Mouse (Mus musculus) hindbrain, embryonic 15.5 days (tissue): ENCODE measurements around the gene Scimp. TPM values are rescaled to one million over a fixed set of nuclear protein-coding genes. Genes with fewer than 3 reads are reported as not detected.
"Not testable (repeated sequence)": the region's sequence is repeated elsewhere in the genome, so short reads cannot be mapped to it uniquely, and the experiment has no call there.

ENCODE experiments used
- ATAC-seq: fragments of 200-750 bp; cut with Nextera tagmentation; 2 replicates; pipeline ENCODE4 v1.8.0; 2017; ENCODE audit warnings: low read depth, moderate number of reproducible peaks, moderate TSS enrichment; ENCODE audit not compliant: low FRiP score
- H3K27ac ChIP-seq: fragments of 300-500 bp; sonication (generic); replicated peaks from 2 replicates; pipeline ENCODE4 v1.5.1; 2015; ENCODE audit warnings: mild to moderate bottlenecking, inconsistent platforms
- H3K27me3 ChIP-seq: fragments of 300-500 bp; sonication (generic); 2 replicates; pipeline ENCODE4 v1.6.1; 2015; ENCODE audit warnings: control low read depth, inconsistent platforms
- H3K36me3 ChIP-seq: fragments of 300-500 bp; sonication (generic); 2 replicates; pipeline ENCODE4 v1.6.1; 2015; ENCODE audit warnings: control low read depth, inconsistent platforms
- H3K4me1 ChIP-seq: fragments of 300-500 bp; sonication (generic); replicated peaks from 2 replicates; pipeline ENCODE4 v1.6.1; 2015; ENCODE audit warnings: control low read depth, inconsistent platforms
- H3K4me2 ChIP-seq: fragments of 300-500 bp; sonication (generic); 2 replicates; pipeline ENCODE4 v1.6.1; 2015; ENCODE audit warnings: moderate library complexity, mild to moderate bottlenecking, inconsistent platforms
- H3K4me3 ChIP-seq: fragments of 300-500 bp; sonication (generic); 2 replicates; pipeline ENCODE4 v1.5.1; 2015; ENCODE audit warnings: mild to moderate bottlenecking, inconsistent platforms
- H3K9ac ChIP-seq: fragments of 300-500 bp; sonication (generic); 2 replicates; pipeline ENCODE4 v1.6.1; 2015; ENCODE audit warnings: inconsistent platforms
- H3K9me3 ChIP-seq: fragments of 300-500 bp; sonication (generic); 2 replicates; pipeline ENCODE4 v1.6.1; 2016; ENCODE audit warnings: control low read depth, inconsistent platforms
- WGBS: fragments of 180-500 bp; shearing (Covaris S2); methylation state at CpG from one replicate; pipeline ENCODE4 v1.1.7; 2015; 5-methylcytosine and 5-hydroxymethylcytosine counted together
- polyA plus RNA-seq: library from polyadenylated mRNA; unstranded; fragments of >200 nt; fragmentation: Nextera tagmentation; extraction: Ambion mirVana; gene quantifications from 2 replicates; pipeline ENCODE4 v1.2.1, GENCODE M21; 2015

Scimp gene
- polyA plus RNA-seq, 1 experiment from 2014 or later: not detected

GRCm38 (mm10) chr11:70788972-70789655, 23.3 kb downstream of the Scimp start:
- WGBS: 85% methylated on average over 10 of the region's 10 CpGs
- Histone ChIP-seq H3K36me3 (no peaks in the 10 kb centered on the region), H3K9me3 (no peaks in the 10 kb centered on the region), H3K4me3 (no peak overlapping the region), H3K9ac (no peak overlapping the region), H3K4me2 (no peak overlapping the region), H3K27me3 (no peaks in the 10 kb centered on the region), H3K27ac (no peak overlapping the region), H3K4me1 (no peaks in the 10 kb centered on the region)
- no peak for ATAC-seq

DNA sequence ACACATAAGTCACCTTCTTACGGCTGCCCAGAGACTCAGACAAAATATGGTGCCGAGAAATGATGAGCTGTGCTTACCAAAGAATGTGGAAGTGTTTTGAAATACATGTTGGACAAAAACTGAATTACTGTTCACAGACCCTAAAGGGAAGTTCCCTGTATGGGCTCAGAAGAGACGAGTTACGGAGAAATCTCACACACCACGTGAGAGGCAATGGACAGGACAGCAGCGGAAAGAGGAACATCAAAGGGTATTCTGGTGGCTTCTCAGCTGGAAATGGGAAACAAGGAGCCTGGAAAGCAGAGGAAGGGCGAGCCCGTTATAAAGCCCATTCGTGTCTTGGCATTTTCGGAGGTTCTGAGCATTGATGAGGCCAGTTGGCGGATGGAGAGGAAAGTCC, 25.3 kb downstream of the Scimp start:
- Histone ChIP-seq H3K27ac (no peak overlapping the region), H3K4me2 (no peak overlapping the region), H3K9me3 (no peaks in the 10 kb centered on the region), H3K36me3 (no peaks in the 10 kb centered on the region), H3K27me3 (no peaks in the 10 kb centered on the region), H3K4me3 (no peak overlapping the region), H3K4me1 (no peaks in the 10 kb centered on the region), H3K9ac (no peak overlapping the region)
- ATAC-seq: no peak
- WGBS: 75% methylated on average over 11 of the region's 11 CpGs

- no peak overlapping the region for H3K9ac ChIP-seq
- no peaks in the 10 kb centered on the region for H3K36me3 ChIP-seq
- H3K4me3 ChIP-seq: no peak overlapping the region
- 64% methylated on average over 2 of the region's 2 CpGs for WGBS
- H3K9me3 ChIP-seq: no peaks in the 10 kb centered on the region
- no peak for ATAC-seq
- no peaks in the 10 kb centered on the region for H3K27me3 ChIP-seq
- H3K4me2 ChIP-seq: no peak overlapping the region
- no peaks in the 10 kb centered on the region for H3K4me1 ChIP-seq
- H3K27ac ChIP-seq: no peak overlapping the region
These were observed 26.5 kb downstream of the Scimp start for GRCm38 (mm10) chr11:70785908-70786307.

- H3K4me1 ChIP-seq, H3K9me3 ChIP-seq, ATAC-seq, H3K36me3 ChIP-seq, H3K9ac ChIP-seq, H3K27ac ChIP-seq, H3K4me3 ChIP-seq, H3K4me2 ChIP-seq, H3K27me3 ChIP-seq: not testable (repeated sequence)
- 32% methylated on average over 6 of the region's 6 CpGs for WGBS
These were observed 34.3 kb downstream of the Scimp start for GRCm38 (mm10) chr11:70778058-70778457.

DNA sequence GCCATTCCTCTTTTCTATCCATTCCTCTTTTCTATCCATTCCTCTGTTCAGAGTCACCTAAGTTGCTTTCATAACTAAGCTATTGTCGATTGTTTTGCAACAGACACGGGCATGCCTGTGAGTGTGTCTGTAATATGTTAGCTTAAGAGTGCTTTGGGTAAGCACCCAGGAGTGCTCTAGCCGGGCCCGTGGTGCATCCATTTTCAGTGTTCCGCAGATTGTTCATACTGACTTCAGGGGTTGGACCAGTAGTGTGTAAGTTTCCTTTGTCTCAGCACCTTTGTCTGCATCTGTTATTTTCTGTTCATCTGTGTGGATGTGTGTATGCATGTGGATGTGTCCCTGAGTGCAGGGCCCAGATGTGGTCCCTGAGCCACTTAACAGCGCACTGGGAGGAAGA, 34.8 kb downstream of the Scimp start:
- ATAC-seq: no peak
- WGBS: 74% methylated on average over 6 of the region's 6 CpGs
- no peak overlapping the region for H3K9ac ChIP-seq
- H3K9me3 ChIP-seq: no peaks in the 10 kb centered on the region
- no peak overlapping the region for H3K27ac ChIP-seq
- H3K36me3 ChIP-seq: 0 out of 2 replicates have a peak, but pooled peaks cover 5% of the 10 kb centered on the region
- H3K4me2 ChIP-seq: no peak overlapping the region
- no peak overlapping the region for H3K4me3 ChIP-seq
- peaks cover 3% of the 10 kb centered on the region; the same call in 1 of the 2 replicates for H3K4me1 ChIP-seq
- H3K27me3 ChIP-seq: no peaks in the 10 kb centered on the region

- Histone ChIP-seq H3K4me1 (peaks cover 3% of the 10 kb centered on the region; the same call in 1 of the 2 replicates), H3K36me3 (peaks cover 11% of the 10 kb centered on the region), H3K4me3 (no peak overlapping the region), H3K9me3 (no peaks in the 10 kb centered on the region), H3K27me3 (no peaks in the 10 kb centered on the region), H3K9ac (no peak overlapping the region), H3K27ac (no peak overlapping the region), H3K4me2 (no peak overlapping the region)
- WGBS: 27% methylated on average over 17 of the region's 17 CpGs
- peak; percentile 79 for ATAC-seq
These were observed 35.4 kb downstream of the Scimp start for GRCm38 (mm10) chr11:70776830-70777571.

DNA sequence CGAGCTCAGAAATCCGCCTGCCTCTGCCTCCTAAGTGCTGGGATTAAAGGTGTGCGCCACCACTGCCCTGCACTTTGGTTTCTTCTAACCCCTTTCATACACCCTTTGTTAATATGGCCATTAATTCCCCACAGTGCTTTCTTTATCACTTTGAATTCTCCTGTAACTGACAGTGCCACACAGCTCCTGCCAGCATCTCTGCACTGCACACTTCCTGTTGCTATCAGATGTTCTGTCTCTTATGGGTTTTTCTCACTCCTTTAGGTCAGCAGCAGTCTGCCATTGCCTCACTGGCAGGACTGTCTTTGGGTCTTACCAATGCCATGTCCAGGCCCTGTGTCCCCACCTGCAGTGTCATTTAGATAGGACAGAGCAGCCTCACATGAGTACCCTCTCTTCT, 41.6 kb downstream of the Scimp start:
- 96% methylated on average over 3 of the region's 3 CpGs for WGBS
- ATAC-seq: no peak

GRCm38 (mm10) chr11:70765776-70766445, 46.5 kb downstream of the Scimp start:
- Histone ChIP-seq H3K9ac (no peak overlapping the region), H3K27ac (no peak overlapping the region), H3K4me1 (peaks cover 23% of the 10 kb centered on the region), H3K36me3 (peaks cover 6% of the 10 kb centered on the region; the same call in 1 of the 2 replicates), H3K9me3 (no peaks in the 10 kb centered on the region), H3K4me2 (no peak overlapping the region), H3K27me3 (no peaks in the 10 kb centered on the region), H3K4me3 (no peak overlapping the region)
- ATAC-seq: no peak
- WGBS: 87% methylated on average over 16 of the region's 16 CpGs

More for the DNA sequence above, 41.6 kb downstream of the Scimp start:
- no peaks in the 10 kb centered on the region for H3K9me3 ChIP-seq
- no peak overlapping the region for H3K4me2 ChIP-seq
- peaks cover 28% of the 10 kb centered on the region for H3K36me3 ChIP-seq
- no peak overlapping the region for H3K4me3 ChIP-seq
- H3K4me1 ChIP-seq: peaks cover 4% of the 10 kb centered on the region
- no peaks in the 10 kb centered on the region for H3K27me3 ChIP-seq
- no peak overlapping the region for H3K27ac ChIP-seq
- H3K9ac ChIP-seq: no peak overlapping the region

DNA sequence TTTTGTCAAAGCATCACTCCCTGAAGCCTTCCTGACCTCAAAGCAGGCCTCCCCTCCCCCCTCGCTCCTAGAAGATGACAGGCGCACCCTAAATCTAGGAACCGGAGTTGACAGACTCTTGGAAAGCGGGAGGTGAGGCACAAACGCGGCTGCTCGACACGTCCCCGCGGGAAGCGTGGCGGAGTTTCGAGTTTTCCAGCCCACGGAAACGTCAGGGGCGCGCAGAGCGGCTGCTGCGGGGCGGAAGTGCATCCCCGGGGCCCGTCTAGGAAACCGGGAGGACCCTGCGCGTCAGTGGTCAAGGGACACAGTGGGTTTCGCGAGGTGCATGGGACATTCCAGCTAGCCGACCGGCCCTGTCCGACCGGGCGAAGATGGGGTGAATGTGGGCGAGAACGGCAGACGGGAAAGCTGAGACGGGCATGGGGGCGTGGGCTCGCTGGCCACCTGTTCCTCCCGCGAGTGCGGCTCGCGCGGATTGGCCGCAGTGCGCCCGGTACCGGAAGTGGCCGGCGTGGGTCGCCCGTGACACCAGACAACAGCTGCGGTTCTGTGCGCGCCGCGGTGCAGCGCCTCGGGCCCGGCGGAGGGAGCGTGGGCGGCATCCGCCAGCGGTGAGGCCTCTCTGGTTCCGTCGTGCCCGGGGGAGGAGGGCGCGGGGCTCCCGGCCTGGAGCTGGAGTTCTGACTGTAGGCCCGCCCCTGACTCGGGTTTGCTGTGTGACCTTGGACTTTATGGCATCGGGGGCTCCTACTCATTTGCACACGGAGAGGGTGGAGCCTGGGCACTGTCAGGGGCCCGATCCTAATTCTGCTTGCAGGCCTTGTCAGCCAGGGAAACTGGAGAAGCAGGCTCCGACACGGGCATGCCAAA, 48.2 kb downstream of the Scimp start, which contains the start of gene Zfp3:
Gene Zfp3, plus strand, starts transcription at position 274 of the 873 bp plus-strand sequence.
- Histone ChIP-seq H3K9ac (peak within 1 kb of the TSS; percentile 76), H3K9me3 (no peaks in the 10 kb centered on the region), H3K4me2 (peak within 1 kb of the TSS; percentile 74), H3K4me1 (peaks cover 23% of the 10 kb centered on the region), H3K27me3 (no peaks in the 10 kb centered on the region), H3K4me3 (peak within 1 kb of the TSS; percentile 80), H3K36me3 (peaks cover 5% of the 10 kb centered on the region; the same call in 1 of the 2 replicates), H3K27ac (peak within 1 kb of the TSS; percentile 86)
- under 1% methylated on average over 77 of the region's 78 CpGs for WGBS
- peak; percentile 87 for ATAC-seq

GRCm38 (mm10) chr11:70763582-70763935, 48.8 kb downstream of the Scimp start:
- peak; percentile 46; the same call in 1 of the 2 replicates for ATAC-seq
- Histone ChIP-seq H3K4me3 (peak overlapping the region; percentile 80), H3K4me2 (peak overlapping the region; percentile 74), H3K4me1 (peaks cover 23% of the 10 kb centered on the region), H3K27me3 (no peaks in the 10 kb centered on the region), H3K9ac (peak overlapping the region; percentile 76), H3K36me3 (peaks cover 5% of the 10 kb centered on the region; the same call in 1 of the 2 replicates), H3K27ac (peak overlapping the region; percentile 86), H3K9me3 (no peaks in the 10 kb centered on the region)
- 31% methylated on average over 3 of the region's 3 CpGs for WGBS

- H3K4me2 ChIP-seq: no peak overlapping the region
- no peaks in the 10 kb centered on the region for H3K36me3 ChIP-seq
- H3K27me3 ChIP-seq: no peaks in the 10 kb centered on the region
- H3K4me3 ChIP-seq: no peak overlapping the region
- no peak overlapping the region for H3K9ac ChIP-seq
- H3K9me3 ChIP-seq: no peaks in the 10 kb centered on the region
- no peak for ATAC-seq
- WGBS: 84% methylated on average over 9 of the region's 9 CpGs
- peaks cover 23% of the 10 kb centered on the region for H3K4me1 ChIP-seq
- H3K27ac ChIP-seq: no peak overlapping the region
These were observed 49.7 kb downstream of the Scimp start for GRCm38 (mm10) chr11:70762641-70763040.
